Mouse (Mus musculus): ENCODE results near the gene Insm1. TPM values are rescaled to one million over a fixed set of nuclear protein-coding genes. Genes with fewer than 3 reads are reported as not detected.

Gene Insm1
- polyA plus RNA-seq, 1 experiment, result not detected

- Histone ChIP-seq H3K4me2 (ENCODE audit: low read depth) (no peak overlapping the region), H3K4me3 (no peak overlapping the region), H3ac (ENCODE audit: control insufficient read depth, insufficient read length) (no peak overlapping the region), H3K79me2 (ENCODE audit: control insufficient read depth, insufficient read depth) (no peaks in the 10 kb centered on the region), H3K27me3 (ENCODE audit: control insufficient read depth, insufficient read depth, insufficient read length) (peaks cover 52% of the 10 kb centered on the region), H3K36me3 (ENCODE audit: control insufficient read depth, insufficient read depth) (no peaks in the 10 kb centered on the region)
- TF ChIP-seq TCF3 (IDR thresholded peaks at IDR 0.05; ENCODE audit: insufficient read length, low read depth) (no peak), CEBPB (IDR thresholded peaks at IDR 0.05; ENCODE audit: insufficient read depth, poor library complexity, severe bottlenecking) (no peak), MYOD1 (IDR thresholded peaks at IDR 0.05; ENCODE audit: control insufficient read depth in 1 of 3, insufficient read length in 2 of 3, low read depth in 2 of 3) (no peak), E2F4 (IDR thresholded peaks at IDR 0.05; ENCODE audit: insufficient read depth) (no peak), POLR2AphosphoS2 (IDR thresholded peaks at IDR 0.05; ENCODE audit: insufficient read length, low read depth) (no peak), POLR2A (IDR thresholded peaks at IDR 0.05; ENCODE audit: insufficient read length, low read depth) (no peak), MYOG (IDR thresholded peaks at IDR 0.05; ENCODE audit: control insufficient read depth in 1 of 3, insufficient read depth in 1 of 3, insufficient read length in 2 of 3, low read depth in 2 of 3) (no peak), REST (IDR thresholded peaks at IDR 0.05; ENCODE audit: insufficient read depth, insufficient read length) (no peak)
Measured at GRCm38 (mm10) chr2:146219791-146220190, 1.9 kb upstream of the Insm1 start.

GRCm38 (mm10) chr2:146220591-146221075 lies 1.1 kb upstream of the Insm1 start:
- H3ac ChIP-seq (ENCODE audit: control insufficient read depth, insufficient read length), result no peak overlapping the region
- H3K79me2 ChIP-seq (ENCODE audit: control insufficient read depth, insufficient read depth), result no peaks in the 10 kb centered on the region

GRCm38 (mm10) chr2:146221929-146222278 lies 183 bp downstream of the Insm1 start:
- Histone ChIP-seq H3ac (ENCODE audit: control insufficient read depth, insufficient read length) (no peak overlapping the region), H3K27me3 (ENCODE audit: control insufficient read depth, insufficient read depth, insufficient read length) (peaks cover 52% of the 10 kb centered on the region), H3K4me3 (no peak overlapping the region), H3K36me3 (ENCODE audit: control insufficient read depth, insufficient read depth) (no peaks in the 10 kb centered on the region), H3K4me2 (ENCODE audit: low read depth) (no peak overlapping the region), H3K79me2 (ENCODE audit: control insufficient read depth, insufficient read depth) (no peaks in the 10 kb centered on the region)
- TF ChIP-seq TCF3 (IDR thresholded peaks at IDR 0.05; ENCODE audit: insufficient read length, low read depth) (no peak), CEBPB (IDR thresholded peaks at IDR 0.05; ENCODE audit: insufficient read depth, poor library complexity, severe bottlenecking) (no peak), SRF (IDR thresholded peaks at IDR 0.05; ENCODE audit: control insufficient read depth, insufficient read length, low read depth) (no peak)

More at GRCm38 (mm10) chr2:146220591-146221075, 1.1 kb upstream of the Insm1 start:
- Histone ChIP-seq H3K36me3 (ENCODE audit: control insufficient read depth, insufficient read depth) (no peaks in the 10 kb centered on the region), H3K4me3 (no peak overlapping the region), H3K4me2 (ENCODE audit: low read depth) (no peak overlapping the region), H3K27me3 (ENCODE audit: control insufficient read depth, insufficient read depth, insufficient read length) (peaks cover 52% of the 10 kb centered on the region)
- TF ChIP-seq SRF (IDR thresholded peaks at IDR 0.05; ENCODE audit: control insufficient read depth, insufficient read length, low read depth) (no peak), TCF12 (IDR thresholded peaks at IDR 0.05; ENCODE audit: insufficient read depth, poor library complexity, severe bottlenecking) (no peak), MAX (IDR thresholded peaks at IDR 0.05; ENCODE audit: low read depth) (no peak)

DNA sequence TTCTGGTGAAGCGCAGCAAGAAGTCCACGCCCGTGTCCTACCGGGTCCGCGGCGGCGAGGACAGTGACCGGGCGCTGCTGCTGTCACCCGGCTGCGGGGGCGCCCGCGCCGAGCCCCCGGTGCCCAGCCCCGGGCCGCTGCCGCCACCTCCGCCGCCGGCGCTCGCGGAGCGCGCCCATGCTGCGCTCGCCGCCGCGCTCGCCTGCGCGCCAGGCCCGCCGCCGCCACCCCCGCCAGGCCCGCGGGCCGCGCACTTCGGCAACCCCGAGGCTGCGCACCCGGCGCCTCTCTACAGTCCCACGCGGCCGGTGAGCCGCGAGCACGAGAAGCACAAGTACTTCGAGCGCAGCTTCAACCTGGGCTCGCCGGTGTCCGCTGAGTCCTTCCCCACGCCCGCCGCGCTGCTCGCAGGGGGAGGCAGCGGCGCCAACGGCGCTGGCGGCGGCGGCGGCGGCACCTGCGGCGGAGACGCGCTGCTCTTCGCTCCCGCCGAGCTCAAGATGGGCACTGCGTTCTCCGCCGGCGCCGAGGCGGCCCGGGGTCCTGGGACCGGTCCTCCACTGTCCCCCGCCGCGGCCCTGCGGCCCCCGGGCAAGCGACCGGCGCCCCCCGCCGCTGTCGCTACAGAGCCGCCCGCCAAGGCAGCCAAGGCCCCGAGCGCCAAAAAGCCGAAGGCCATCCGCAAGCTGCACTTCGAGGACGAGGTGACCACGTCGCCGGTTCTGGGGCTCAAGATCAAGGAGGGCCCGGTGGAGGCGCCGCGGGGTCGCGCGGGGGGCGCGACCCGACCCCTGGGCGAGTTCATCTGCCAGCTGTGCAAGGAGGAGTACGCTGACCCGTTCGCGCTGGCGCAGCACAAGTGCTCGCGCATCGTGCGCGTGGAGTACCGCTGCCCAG lies 806 bp downstream of the Insm1 start:
- Histone ChIP-seq H3K4me2 (ENCODE audit: low read depth) (no peak overlapping the region), H3K4me3 (no peak overlapping the region), H3ac (ENCODE audit: control insufficient read depth, insufficient read length) (no peak overlapping the region), H3K36me3 (ENCODE audit: control insufficient read depth, insufficient read depth) (no peaks in the 10 kb centered on the region), H3K79me2 (ENCODE audit: control insufficient read depth, insufficient read depth) (no peaks in the 10 kb centered on the region), H3K27me3 (ENCODE audit: control insufficient read depth, insufficient read depth, insufficient read length) (peaks cover 52% of the 10 kb centered on the region)
- TF ChIP-seq TCF12 (IDR thresholded peaks at IDR 0.05; ENCODE audit: insufficient read depth, poor library complexity, severe bottlenecking) (no peak), CEBPB (IDR thresholded peaks at IDR 0.05; ENCODE audit: insufficient read depth, poor library complexity, severe bottlenecking) (no peak), USF1 (IDR thresholded peaks at IDR 0.05; ENCODE audit: low read depth) (no peak)

DNA sequence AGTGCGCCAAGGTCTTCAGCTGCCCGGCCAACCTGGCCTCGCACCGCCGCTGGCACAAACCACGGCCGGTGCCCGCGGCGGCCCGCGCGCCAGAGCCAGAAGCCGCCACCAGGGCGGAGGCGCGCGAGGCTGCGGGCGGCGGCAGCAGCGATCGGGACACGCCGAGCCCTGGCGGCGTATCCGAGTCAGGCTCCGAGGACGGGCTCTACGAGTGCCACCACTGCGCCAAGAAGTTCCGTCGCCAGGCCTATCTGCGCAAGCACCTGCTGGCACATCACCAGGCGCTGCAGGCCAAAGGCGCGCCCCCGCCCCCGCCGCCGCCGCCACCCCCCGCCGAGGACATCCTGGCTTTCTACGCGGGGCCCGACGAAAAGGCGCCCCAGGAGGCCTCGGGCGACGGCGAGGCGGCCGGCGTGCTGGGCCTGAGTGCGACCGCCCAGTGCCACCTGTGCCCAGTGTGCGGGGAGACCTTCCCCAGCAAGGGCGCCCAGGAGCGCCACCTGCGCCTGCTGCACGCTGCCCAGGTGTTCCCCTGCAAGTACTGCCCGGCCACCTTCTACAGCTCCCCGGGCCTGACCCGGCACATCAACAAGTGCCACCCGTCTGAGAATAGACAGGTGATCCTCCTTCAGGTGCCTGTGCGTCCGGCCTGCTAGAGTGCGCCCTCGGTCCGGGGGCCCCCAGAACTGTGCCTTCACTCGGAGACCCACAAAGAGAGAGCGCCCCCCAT lies 1.6 kb downstream of the Insm1 start:
- Histone ChIP-seq H3K27me3 (ENCODE audit: control insufficient read depth, insufficient read depth, insufficient read length) (peaks cover 48% of the 10 kb centered on the region), H3K4me2 (ENCODE audit: low read depth) (no peak overlapping the region), H3K79me2 (ENCODE audit: control insufficient read depth, insufficient read depth) (no peaks in the 10 kb centered on the region), H3ac (ENCODE audit: control insufficient read depth, insufficient read length) (no peak overlapping the region), H3K4me3 (no peak overlapping the region), H3K36me3 (ENCODE audit: control insufficient read depth, insufficient read depth) (no peaks in the 10 kb centered on the region)
- no peak for TF ChIP-seq MYOG (IDR thresholded peaks at IDR 0.05; ENCODE audit: control insufficient read depth in 1 of 3, insufficient read depth in 1 of 3, insufficient read length in 2 of 3, low read depth in 2 of 3)
- TF ChIP-seq TCF12 (IDR thresholded peaks at IDR 0.05; ENCODE audit: insufficient read depth, poor library complexity, severe bottlenecking), result no peak
- no peak for TF ChIP-seq CEBPB (IDR thresholded peaks at IDR 0.05; ENCODE audit: insufficient read depth, poor library complexity, severe bottlenecking)
- no peak for TF ChIP-seq POLR2AphosphoS2 (IDR thresholded peaks at IDR 0.05; ENCODE audit: insufficient read length, low read depth)

Data from myocyte (in vitro differentiated cells).